Mouse (Mus musculus) c-Kit-negative CD71-positive TER-119-positive erythroid progenitor cells, embryonic 14.5 days (primary cell): ENCODE results near the gene Gm19345.
A peak's percentile ranks its signal among the peaks of the same experiment; 100 is the strongest.

Source experiments
- DNase-seq: peaks from one replicate; pipeline ENCODE4 v3.0.0-alpha.2; 2013; ENCODE audit warnings: low read depth, low spot score

Gm19345 gene

DNA sequence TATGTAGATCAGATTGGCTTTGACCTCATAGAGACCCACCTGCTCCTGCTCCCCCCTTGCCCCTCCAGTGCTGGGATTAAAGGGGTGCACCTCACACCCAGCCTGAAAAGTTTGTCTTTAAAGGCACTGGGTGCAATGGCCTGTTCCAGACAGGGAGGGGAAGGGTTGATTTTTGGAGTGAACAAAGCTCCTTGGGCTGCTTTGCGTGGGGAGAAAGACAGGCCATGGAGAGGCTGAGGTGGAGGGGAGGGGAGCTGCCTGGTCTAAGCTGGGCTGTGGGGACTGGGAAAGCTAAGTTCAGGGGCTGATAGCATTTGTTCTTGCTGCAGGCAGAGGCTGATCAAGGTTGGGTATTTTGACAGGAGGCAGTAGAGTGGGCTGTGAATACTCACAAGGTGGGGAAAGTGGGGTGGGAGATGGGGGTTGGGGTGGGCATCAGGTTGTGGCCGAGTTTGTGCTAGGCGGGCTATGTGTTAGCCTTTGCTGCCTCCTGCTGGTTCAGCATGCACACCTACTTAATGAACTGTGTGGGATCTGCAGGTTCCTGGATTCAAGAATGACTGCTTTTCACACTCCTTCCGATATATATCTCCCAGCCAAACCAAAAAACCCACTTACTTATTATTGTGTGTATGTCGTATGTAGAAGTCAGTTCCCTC, 20.3 kb downstream of the Gm19345 start:
- no peak for DNase-seq

- no peak for DNase-seq
Measured at GRCm38 (mm10) chr7:19875948-19876682, 24.3 kb downstream of the Gm19345 start.

DNA sequence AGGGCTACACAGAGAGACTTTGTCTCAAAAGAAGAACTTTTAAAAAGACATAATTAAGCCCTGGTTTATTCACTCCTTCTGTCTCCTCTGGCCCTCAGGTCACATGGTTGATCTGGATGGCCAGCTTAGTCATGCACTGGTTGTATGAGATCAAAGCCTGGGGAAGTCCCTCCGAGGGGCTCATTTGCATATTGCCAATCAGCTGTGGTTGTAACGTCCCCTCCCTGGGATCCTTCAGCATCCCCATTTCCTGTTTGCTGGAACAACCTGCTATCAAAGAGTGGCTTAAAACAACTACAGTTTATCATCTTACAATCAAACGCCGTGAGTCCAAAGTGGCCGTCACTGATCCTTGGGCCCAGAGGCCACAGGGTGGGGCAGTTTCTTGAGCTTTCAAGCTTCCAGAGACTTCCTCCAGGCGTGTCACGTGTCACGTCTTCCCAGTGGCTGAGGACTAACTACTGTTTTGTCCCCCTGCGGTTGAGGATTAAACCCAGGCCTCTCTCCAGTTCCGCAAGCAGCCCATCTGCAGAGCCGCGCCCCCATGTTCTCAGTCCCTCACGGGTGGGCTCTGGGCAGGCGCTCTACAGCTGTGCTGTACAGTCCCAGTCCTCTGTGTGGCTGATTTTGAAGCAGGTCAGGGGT, 25.1 kb downstream of the Gm19345 start:
- no peak for DNase-seq

DNA sequence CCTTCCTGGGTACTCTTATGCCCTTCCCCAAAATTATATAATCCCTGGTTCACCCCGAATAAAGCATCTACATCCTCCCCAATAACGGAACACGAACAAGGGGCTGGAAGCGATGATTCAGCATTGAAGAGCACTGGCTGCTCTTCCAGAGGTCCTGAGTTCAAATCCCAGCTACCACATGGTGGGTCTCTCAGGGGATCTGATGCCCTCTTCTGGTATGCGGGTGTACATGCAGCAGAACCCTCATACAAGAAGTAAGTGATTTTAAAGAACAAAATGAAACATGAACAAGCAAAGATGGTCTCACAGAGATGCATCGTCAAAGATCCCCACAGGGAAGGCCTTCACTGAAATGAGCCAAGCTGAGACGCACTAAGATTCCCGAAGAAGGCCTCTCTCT, 29.0 kb downstream of the Gm19345 start:
- DNase-seq = no peak

DNA sequence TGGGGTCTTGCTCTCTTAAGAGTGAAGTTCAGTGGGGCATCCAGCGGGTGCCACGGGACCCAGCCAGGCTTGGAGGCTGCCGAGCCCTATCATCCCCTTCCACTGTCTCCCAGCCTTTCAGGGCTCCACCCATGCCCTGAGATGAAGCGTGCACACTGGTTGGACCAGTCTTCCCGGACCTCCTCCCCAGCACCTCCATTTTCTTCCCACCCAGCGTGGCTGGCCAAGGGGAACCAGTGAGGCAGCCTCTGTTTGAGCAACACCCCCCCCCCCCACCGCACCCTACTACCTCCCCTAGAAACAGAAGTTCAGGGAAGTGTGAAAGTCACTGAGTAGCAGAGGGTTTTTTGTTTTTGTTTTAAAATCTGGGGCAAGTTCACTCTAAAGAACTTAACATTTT, 36.0 kb downstream of the Gm19345 start, which contains the start of gene Ceacam19:
Gene Ceacam19 (minus strand): TSS at position 117 of the 400 bp plus-strand sequence.
- no peak for DNase-seq

- DNase-seq = peak; percentile 5
Measured at GRCm38 (mm10) chr7:19889881-19890280, 38.1 kb downstream of the Gm19345 start.
